Mouse (Mus musculus) neural tube, embryonic 11.5 days (tissue): ENCODE measurements around the gene Rsad1. TPM values are rescaled to one million over a fixed set of nuclear protein-coding genes. Genes with fewer than 3 reads are reported as not detected.

Source experiments
- ATAC-seq: fragments of 200-750 bp; cut with Nextera tagmentation; 2 replicates; pipeline ENCODE4 v1.8.0; 2017; ENCODE audit warnings: moderate number of reproducible peaks, mild to moderate bottlenecking, moderate TSS enrichment, moderate library complexity; ENCODE audit not compliant: insufficient read depth, low FRiP score, low TSS enrichment
- DNase-seq: peaks from one replicate; pipeline ENCODE4 v3.0.0-alpha.2; 2015; ENCODE audit warnings: low spot score
- H3K27ac ChIP-seq: fragments of 300-500 bp; sonication (generic); 2 replicates; pipeline ENCODE4 v1.5.1; 2014; ENCODE audit warnings: low read depth, mild to moderate bottlenecking, low read length
- H3K27me3 ChIP-seq: fragments of 300-500 bp; sonication (generic); 2 replicates; pipeline ENCODE4 v1.6.1; 2014; ENCODE audit warnings: mild to moderate bottlenecking, low read length, mixed read lengths; ENCODE audit not compliant: control insufficient read depth, insufficient read depth
- H3K36me3 ChIP-seq: fragments of 300-500 bp; sonication (generic); 2 replicates; pipeline ENCODE4 v1.6.1; 2014; ENCODE audit warnings: mild to moderate bottlenecking, low read length, moderate library complexity, mixed read lengths; ENCODE audit not compliant: control insufficient read depth, insufficient read depth
- H3K4me1 ChIP-seq: fragments of 300-500 bp; sonication (generic); 2 replicates; pipeline ENCODE4 v1.6.1; 2014; ENCODE audit warnings: low read length, mixed read lengths; ENCODE audit not compliant: control insufficient read depth, insufficient read depth
- H3K4me2 ChIP-seq: fragments of 300-500 bp; sonication (generic); 2 replicates; pipeline ENCODE4 v1.6.1; 2014; ENCODE audit warnings: low read depth, mild to moderate bottlenecking, moderate library complexity
- H3K4me3 ChIP-seq: fragments of 300-500 bp; sonication (generic); 2 replicates; pipeline ENCODE4 v1.5.1; 2014; ENCODE audit warnings: low read depth, low read length
- H3K9ac ChIP-seq: fragments of 300-500 bp; sonication (generic); 2 replicates; pipeline ENCODE4 v1.6.1; 2014; ENCODE audit warnings: mild to moderate bottlenecking, low read length
- H3K9me3 ChIP-seq: fragments of 300-500 bp; sonication (generic); 2 replicates; pipeline ENCODE4 v1.6.1; 2016; ENCODE audit warnings: low read length; ENCODE audit not compliant: control insufficient read depth
- WGBS: fragments of 180-500 bp; shearing (Covaris S2); extraction: QIAGEN DNeasy Blood & Tissue Kit; methylation state at CpG from one replicate; pipeline ENCODE4 v1.1.7; 2014; 5-methylcytosine and 5-hydroxymethylcytosine counted together
- polyA plus RNA-seq: library from polyadenylated mRNA; unstranded; fragments of >200 nt; fragmentation: Nextera tagmentation; extraction: Ambion mirVana; gene quantifications from 2 replicates; pipeline ENCODE4 v1.2.1, GENCODE M21; 2014

Rsad1 gene
- polyA plus RNA-seq, 1 experiment from 2014 or later: 2.8 TPM

DNA sequence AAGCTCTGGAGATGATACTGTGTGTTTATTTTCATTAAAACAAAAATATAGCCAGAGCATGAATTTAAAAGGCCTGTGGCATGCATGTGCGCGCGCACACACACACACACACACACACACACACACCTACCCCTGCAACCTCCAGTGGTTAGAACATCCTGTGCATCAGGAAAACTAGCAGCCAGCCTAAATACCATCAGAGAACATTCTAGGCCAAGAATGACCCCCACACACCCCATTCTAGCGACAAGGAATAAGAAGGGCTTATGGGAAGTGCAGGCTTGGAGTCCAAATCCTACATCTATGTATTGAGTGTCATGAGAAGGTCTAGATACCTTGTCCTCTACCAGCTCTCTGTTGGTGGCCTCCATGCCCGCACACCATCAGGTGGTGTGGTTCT is 14.3 kb upstream of the Rsad1 start:
- Histone ChIP-seq H3K9ac (no peak overlapping the region), H3K27ac (no peak overlapping the region), H3K9me3 (no peaks in the 10 kb centered on the region), H3K36me3 (no peaks in the 10 kb centered on the region), H3K4me2 (no peak overlapping the region), H3K4me3 (no peak overlapping the region), H3K4me1 (peaks cover 6% of the 10 kb centered on the region; the same call in 1 of the 2 replicates), H3K27me3 (peaks cover 19% of the 10 kb centered on the region)
- ATAC-seq (no peak), DNase-seq (no peak)
- 96% methylated on average over 5 of the region's 5 CpGs for WGBS

DNA sequence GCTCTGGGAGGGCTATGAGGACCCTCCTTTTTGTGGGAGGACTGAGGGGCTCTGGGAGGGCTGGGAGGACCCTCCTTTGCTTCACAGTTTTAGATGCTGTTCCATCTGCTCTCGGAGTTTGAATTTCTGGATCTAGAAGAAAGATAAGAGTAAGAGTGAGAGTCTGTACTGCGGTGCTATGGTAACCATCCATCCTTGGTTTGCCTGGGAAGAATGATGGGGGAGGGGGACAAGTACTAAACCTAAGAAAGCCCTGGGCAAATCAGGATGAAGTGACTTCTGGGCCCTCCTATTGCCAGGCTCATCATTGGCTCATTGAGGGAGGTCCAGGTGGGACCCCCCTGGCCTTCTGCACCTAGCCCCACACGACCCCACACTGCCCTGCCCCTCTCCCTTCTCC is 9.2 kb upstream of the Rsad1 start:
- Histone ChIP-seq H3K4me2 (no peak overlapping the region), H3K27me3 (no peaks in the 10 kb centered on the region; the same call in 1 of the 2 replicates), H3K4me1 (no peaks in the 10 kb centered on the region), H3K36me3 (no peaks in the 10 kb centered on the region), H3K9me3 (no peaks in the 10 kb centered on the region), H3K4me3 (no peak overlapping the region), H3K9ac (no peak overlapping the region), H3K27ac (no peak overlapping the region)
- no peak for DNase-seq
- ATAC-seq: no peak
- 76% methylated on average over 3 of the region's 3 CpGs for WGBS

DNA sequence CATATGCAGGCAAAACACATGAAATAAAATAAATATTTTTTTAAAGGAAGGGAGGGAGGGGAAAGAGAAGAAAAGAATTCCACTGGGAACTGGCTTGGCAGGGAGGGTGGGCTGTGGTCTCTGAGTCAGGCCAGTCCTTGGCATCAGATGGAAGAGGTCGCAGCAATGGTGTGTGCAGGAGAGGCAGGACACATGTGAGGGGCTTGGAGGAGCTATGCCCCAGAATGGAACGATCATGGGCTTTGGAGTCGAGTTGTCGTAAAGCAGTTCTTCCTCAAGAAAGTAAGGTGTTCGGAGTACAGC is 1.3 kb upstream of the Rsad1 start:
- H3K4me2 ChIP-seq: no peak overlapping the region
- H3K4me3 ChIP-seq: no peak overlapping the region
- 82% methylated on average over 5 of the region's 5 CpGs for WGBS
- DNase-seq: no peak
- peaks cover 6% of the 10 kb centered on the region for H3K4me1 ChIP-seq
- H3K9me3 ChIP-seq: no peaks in the 10 kb centered on the region
- ATAC-seq: no peak
- H3K27me3 ChIP-seq: no peaks in the 10 kb centered on the region
- no peak overlapping the region for H3K27ac ChIP-seq
- H3K9ac ChIP-seq: no peak overlapping the region
- H3K36me3 ChIP-seq: no peaks in the 10 kb centered on the region

DNA sequence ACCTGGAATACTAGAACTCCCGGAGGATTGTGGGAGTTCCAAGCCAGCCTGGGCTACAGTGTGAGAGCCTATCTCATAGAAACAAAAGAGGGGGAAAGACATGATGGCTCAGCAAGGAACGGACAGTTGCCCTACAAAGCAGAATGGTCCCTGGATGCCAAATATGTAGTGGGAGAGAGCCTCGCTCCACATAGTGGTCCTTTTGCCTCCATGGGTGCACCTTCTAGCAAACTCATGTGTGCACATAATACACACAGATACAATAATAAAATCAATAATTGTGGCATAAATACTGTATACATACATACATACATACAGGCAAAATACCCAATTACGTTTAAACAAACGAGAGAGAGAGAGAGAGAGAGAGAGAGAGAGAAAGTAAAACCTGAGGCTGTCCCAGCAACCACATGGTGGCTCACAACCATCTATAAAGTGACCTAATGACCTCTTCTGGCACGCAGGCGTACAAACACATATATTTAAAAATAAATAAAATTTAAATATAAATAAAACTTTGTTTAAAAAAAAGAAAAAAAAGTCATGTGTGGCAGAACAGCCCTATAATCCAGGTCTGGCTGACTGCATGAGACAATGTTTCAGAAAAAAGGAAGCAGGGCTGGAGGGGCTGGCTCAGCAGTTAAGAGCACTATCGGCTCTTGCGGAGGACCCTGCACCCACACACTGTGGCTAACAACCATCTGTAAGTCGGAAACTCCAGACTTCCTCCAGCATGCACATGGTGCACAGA is 811 bp upstream of the Rsad1 start:
- Histone ChIP-seq H3K9ac (no peak overlapping the region), H3K4me2 (no peak overlapping the region), H3K4me3 (no peak overlapping the region), H3K27ac (no peak overlapping the region), H3K9me3 (no peaks in the 10 kb centered on the region), H3K27me3 (no peaks in the 10 kb centered on the region), H3K36me3 (no peaks in the 10 kb centered on the region), H3K4me1 (peaks cover 6% of the 10 kb centered on the region)
- ATAC-seq: no peak
- no peak for DNase-seq
- WGBS: 75% methylated on average over 10 of the region's 10 CpGs

DNA sequence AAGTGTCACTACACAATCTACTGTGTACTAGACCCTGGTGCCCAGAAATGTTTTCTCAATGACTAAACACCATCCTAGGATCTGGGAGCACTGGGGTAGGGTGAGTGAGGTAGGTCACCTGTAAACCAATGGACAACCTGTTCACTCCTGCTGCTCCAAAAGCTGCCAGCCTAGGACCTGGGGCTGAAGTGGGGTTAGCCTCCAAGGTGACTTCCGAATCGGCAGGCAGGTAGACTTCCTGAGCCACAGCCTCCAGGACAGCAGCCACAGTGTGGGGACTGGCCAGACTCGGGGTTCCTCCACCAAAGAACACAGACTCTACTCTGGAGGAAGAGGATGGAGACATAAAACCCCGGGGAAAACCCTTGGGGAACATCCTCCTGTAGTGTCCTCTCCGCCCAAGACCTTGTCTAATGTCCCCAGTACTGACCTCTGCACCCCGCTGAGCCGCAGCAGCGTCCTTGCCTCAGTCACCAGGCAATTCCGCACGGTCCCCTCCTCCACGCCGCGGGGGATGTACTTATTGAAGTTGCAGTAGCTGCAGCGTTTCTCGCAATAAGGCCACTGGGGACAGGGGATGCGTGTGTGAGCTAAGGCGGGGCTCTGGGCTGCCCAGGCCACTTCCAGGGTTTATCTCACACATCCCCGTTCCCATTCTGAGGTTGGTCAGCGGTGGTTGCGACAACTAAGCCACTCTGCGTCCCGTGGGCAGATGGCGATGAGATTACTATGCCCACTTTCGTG is 842 bp downstream of the Rsad1 start:
- H3K36me3 ChIP-seq: no peaks in the 10 kb centered on the region
- no peak overlapping the region for H3K27ac ChIP-seq
- H3K4me3 ChIP-seq: peak overlapping the region; percentile 48
- 13% methylated on average over 24 of the region's 24 CpGs for WGBS
- peaks cover 6% of the 10 kb centered on the region for H3K4me1 ChIP-seq
- H3K27me3 ChIP-seq: no peaks in the 10 kb centered on the region
- ATAC-seq: 0 out of 2 replicates have a peak, but pooled peaks have one; percentile 1
- DNase-seq: peak; percentile 46
- peak overlapping the region; percentile 73 for H3K4me2 ChIP-seq
- no peaks in the 10 kb centered on the region for H3K9me3 ChIP-seq
- peak overlapping the region; percentile 70 for H3K9ac ChIP-seq

DNA sequence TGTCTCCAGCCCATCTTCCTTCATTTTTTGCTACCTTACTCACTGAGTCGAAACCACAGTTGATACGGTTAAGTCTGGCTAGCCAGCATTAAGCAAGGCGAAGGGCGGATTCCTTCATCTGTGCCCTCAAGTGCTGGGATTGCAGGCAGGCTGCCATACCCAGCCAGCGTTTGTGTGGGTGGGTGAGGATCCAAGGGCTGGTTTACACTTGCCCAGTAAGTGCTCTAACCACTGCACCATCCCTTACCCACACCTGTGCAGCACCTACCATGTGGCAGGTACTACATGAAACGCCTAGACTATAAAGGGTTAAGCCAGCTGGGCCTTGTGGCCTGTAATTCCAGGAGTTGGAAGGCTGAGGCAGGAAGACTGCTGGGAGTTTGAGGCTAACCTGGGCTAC is 1.8 kb downstream of the Rsad1 start:
- Histone ChIP-seq H3K9me3 (no peaks in the 10 kb centered on the region), H3K9ac (no peak overlapping the region), H3K27ac (no peak overlapping the region), H3K4me1 (peaks cover 6% of the 10 kb centered on the region), H3K36me3 (no peaks in the 10 kb centered on the region), H3K4me3 (no peak overlapping the region), H3K4me2 (no peak overlapping the region), H3K27me3 (no peaks in the 10 kb centered on the region)
- ATAC-seq (no peak), DNase-seq (no peak)
- 88% methylated on average over 6 of the region's 6 CpGs for WGBS

DNA sequence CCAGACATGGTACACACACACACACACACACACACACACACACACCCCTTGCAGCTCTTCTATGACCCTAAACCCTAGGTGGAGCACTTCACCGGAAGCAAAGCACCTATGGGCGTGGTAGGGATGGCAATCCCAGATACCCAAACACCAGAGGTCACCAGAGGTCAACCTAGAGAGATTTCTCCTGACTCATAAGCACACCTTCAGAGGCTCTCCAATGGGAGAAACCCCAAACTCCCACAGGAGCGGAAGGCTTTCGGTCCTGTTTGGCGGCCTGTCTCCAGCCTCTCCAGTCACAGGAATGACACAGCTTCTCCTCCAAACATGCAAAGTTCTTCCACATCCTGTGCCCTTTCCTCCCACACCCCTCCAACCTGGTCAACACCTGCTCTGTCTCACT is 2.7 kb downstream of the Rsad1 start:
- no peak for DNase-seq
- no peaks in the 10 kb centered on the region for H3K9me3 ChIP-seq
- no peak for ATAC-seq
- 96% methylated on average over 5 of the region's 5 CpGs for WGBS
- peaks cover 6% of the 10 kb centered on the region for H3K4me1 ChIP-seq
- H3K4me2 ChIP-seq: no peak overlapping the region
- H3K27ac ChIP-seq: no peak overlapping the region
- no peaks in the 10 kb centered on the region for H3K27me3 ChIP-seq
- H3K36me3 ChIP-seq: no peaks in the 10 kb centered on the region
- no peak overlapping the region for H3K4me3 ChIP-seq
- no peak overlapping the region for H3K9ac ChIP-seq

DNA sequence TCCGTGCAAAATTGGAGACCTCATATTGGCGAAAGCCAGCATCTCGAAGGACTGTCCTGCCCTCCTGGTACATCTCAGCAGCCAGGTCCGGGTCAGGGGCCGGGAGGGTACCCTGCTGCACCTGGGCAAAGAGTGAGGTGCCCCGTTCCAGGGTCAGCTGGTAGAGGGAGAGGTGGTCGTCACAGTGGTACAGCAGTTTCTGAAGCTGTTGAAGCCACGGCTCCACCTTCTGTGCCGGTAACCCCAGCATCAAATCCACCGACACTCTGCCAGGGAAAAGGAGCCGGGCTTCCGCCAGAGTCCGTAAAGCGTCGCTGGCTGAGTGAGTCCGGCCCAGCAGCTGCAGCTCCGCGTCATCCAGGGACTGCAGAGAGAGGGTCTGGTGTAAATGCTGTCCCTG is 4.6 kb downstream of the Rsad1 start:
- no peaks in the 10 kb centered on the region for H3K9me3 ChIP-seq
- no peak for ATAC-seq
- H3K9ac ChIP-seq: no peak overlapping the region
- H3K4me3 ChIP-seq: no peak overlapping the region
- DNase-seq: no peak
- 0 out of 2 replicates have a peak overlapping the region, but pooled peaks have one; percentile 15 for H3K4me2 ChIP-seq
- peaks cover 6% of the 10 kb centered on the region for H3K4me1 ChIP-seq
- 54% methylated on average over 18 of the region's 18 CpGs for WGBS
- H3K36me3 ChIP-seq: no peaks in the 10 kb centered on the region
- H3K27me3 ChIP-seq: no peaks in the 10 kb centered on the region
- H3K27ac ChIP-seq: no peak overlapping the region

DNA sequence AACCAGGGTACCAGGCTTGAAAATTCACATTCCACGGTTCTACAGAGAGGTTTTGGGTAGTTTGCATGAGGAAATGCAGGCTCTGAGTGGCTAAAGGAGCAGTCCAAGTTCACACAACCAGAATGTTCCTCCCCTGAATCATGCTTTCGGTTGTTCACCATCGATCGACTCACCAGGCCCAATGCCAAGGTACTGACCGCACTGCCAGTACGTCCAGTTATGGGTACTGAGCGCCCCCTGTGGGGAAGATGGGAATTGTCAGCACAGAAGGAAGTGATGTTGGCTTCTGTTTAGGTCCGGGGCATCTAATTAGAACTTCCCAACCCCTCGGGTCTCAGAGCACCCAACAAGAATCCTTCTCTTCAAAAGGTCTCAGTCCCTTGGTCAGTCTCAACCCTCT is 5.1 kb downstream of the Rsad1 start:
- Histone ChIP-seq H3K4me1 (peaks cover 6% of the 10 kb centered on the region), H3K4me3 (no peak overlapping the region), H3K9me3 (no peaks in the 10 kb centered on the region), H3K9ac (no peak overlapping the region), H3K4me2 (no peak overlapping the region), H3K27ac (no peak overlapping the region), H3K27me3 (no peaks in the 10 kb centered on the region), H3K36me3 (no peaks in the 10 kb centered on the region)
- peak; percentile 74 for DNase-seq
- WGBS: 44% methylated on average over 9 of the region's 9 CpGs
- ATAC-seq: no peak
